ENCODE assay signal across 14 mouse cellular contexts in genomic region chr1:177489844-177490243, GRCm38 (mm10). TPM values are rescaled to one million over a fixed set of nuclear protein-coding genes. Genes with fewer than 3 reads are reported as not detected.
DNase-seq lines count a peak whose midpoint lies in the region; ATAC-seq and TF ChIP-seq lines count a peak whose summit lies in the region.
"Had no signal": no experiment of that assay in that cellular context is flagged by ENCODE, and none has a peak within 500 bp of the region (broad histone marks: within the 10 kb centered on the region; RNA-seq: fewer than 3 reads in every experiment).

No protein-coding gene starts in this region.

- no peaks in the 10 kb centered on the region for H3K79me2 ChIP-seq in CH12.LX (replicated peaks; ENCODE audit: control insufficient read depth, extremely low read depth, insufficient read depth, poor library complexity, severe bottlenecking)

- no peak overlapping the region for H3K9ac ChIP-seq in liver, embryonic 13.5 days
- H3K9ac ChIP-seq in liver, embryonic 12.5 days = no peak overlapping the region
- H3K9ac ChIP-seq in CH12.LX (ENCODE audit: insufficient read depth, low read depth) = no peak overlapping the region
- H3K9ac ChIP-seq: embryonic facial prominence, embryonic 12.5 days; forebrain, embryonic 15.5 days; hindbrain, embryonic 12.5 days had no signal

- TF ChIP-seq POLR2A in CH12.LX (IDR thresholded peaks at IDR 0.05; ENCODE audit: low read depth, low read length) = no peak

- no peaks in the 10 kb centered on the region for H3K36me3 ChIP-seq in liver, embryonic 13.5 days
- H3K36me3 ChIP-seq in liver, embryonic 12.5 days = no peaks in the 10 kb centered on the region
- no peaks in the 10 kb centered on the region for H3K36me3 ChIP-seq in CH12.LX (replicated peaks in 1 of 2; ENCODE audit: control insufficient read depth in 1 of 2, insufficient read depth in 1 of 2, low read length in 1 of 2)
- no peaks in the 10 kb centered on the region for H3K36me3 ChIP-seq in hindbrain, embryonic 10.5 days
- H3K36me3 ChIP-seq: embryonic facial prominence, embryonic 12.5 days; forebrain, embryonic 15.5 days; hindbrain, embryonic 12.5 days had no signal

- peak; percentile 81 for TF ChIP-seq EP300 in CH12.LX (IDR thresholded peaks at IDR 0.05; ENCODE audit: low read length)

- no peak overlapping the region for H3K4me3 ChIP-seq in liver, embryonic 13.5 days (replicated peaks)
- H3K4me3 ChIP-seq in liver, embryonic 12.5 days = no peak overlapping the region
- no peak overlapping the region for H3K4me3 ChIP-seq in CH12.LX (replicated peaks in 1 of 3; ENCODE audit: low read depth in 2 of 3, low read length in 2 of 3, poor library complexity in 1 of 3)
- no peak overlapping the region for H3K4me3 ChIP-seq in hindbrain, embryonic 10.5 days
- H3K4me3 ChIP-seq: embryonic facial prominence, embryonic 12.5 days; forebrain, embryonic 15.5 days; hindbrain, embryonic 12.5 days had no signal

- no peaks in the 10 kb centered on the region for H3K27me3 ChIP-seq in liver, embryonic 13.5 days
- no peaks in the 10 kb centered on the region for H3K27me3 ChIP-seq in liver, embryonic 12.5 days (replicated peaks)
- H3K27me3 ChIP-seq in CH12.LX (replicated peaks) = peaks cover 4% of the 10 kb centered on the region
- no peaks in the 10 kb centered on the region for H3K27me3 ChIP-seq in hindbrain, embryonic 10.5 days (ENCODE audit: insufficient read depth, poor library complexity, severe bottlenecking)
- H3K27me3 ChIP-seq: embryonic facial prominence, embryonic 12.5 days; forebrain, embryonic 15.5 days; hindbrain, embryonic 12.5 days had no signal

- WGBS in liver, embryonic 13.5 days (ENCODE audit: insufficient replicate concordance) = 19% methylated on average over 7 of the region's 7 CpGs
- 23% methylated on average over 7 of the region's 7 CpGs for WGBS in liver, embryonic 12.5 days (ENCODE audit: insufficient replicate concordance)
- 78% methylated on average over 7 of the region's 7 CpGs for WGBS in hindbrain, embryonic 10.5 days

- in situ Hi-C loops in CH12.LX (cut with MboI; ENCODE audit: low pct_ligation_motif_present, low pct_unique_long_range_greater_than_20kb, low sequenced_read_pairs) = no loop called here

- no peak for TF ChIP-seq RAD21 in CH12.LX (IDR thresholded peaks at IDR 0.05; ENCODE audit: low read depth, low read length)

- no peak overlapping the region for H3K27ac ChIP-seq in liver, embryonic 13.5 days
- no peak overlapping the region for H3K27ac ChIP-seq in liver, embryonic 12.5 days
- no peak overlapping the region for H3K27ac ChIP-seq in CH12.LX (ENCODE audit: insufficient read depth, low read depth)
- no peak overlapping the region for H3K27ac ChIP-seq in hindbrain, embryonic 10.5 days
- H3K27ac ChIP-seq: embryonic facial prominence, embryonic 12.5 days; forebrain, embryonic 15.5 days; hindbrain, embryonic 12.5 days had no signal

- no peak overlapping the region for H3K4me2 ChIP-seq in liver, embryonic 13.5 days
- H3K4me2 ChIP-seq in liver, embryonic 12.5 days = no peak overlapping the region
- H3K4me2 ChIP-seq in CH12.LX (ENCODE audit: insufficient read depth, low read depth, poor library complexity, severe bottlenecking) = peak overlapping the region; percentile 26
- H3K4me2 ChIP-seq: embryonic facial prominence, embryonic 12.5 days; forebrain, embryonic 15.5 days; hindbrain, embryonic 12.5 days had no signal

- no peak for TF ChIP-seq CTCF in CH12.LX (conservative IDR thresholded peaks at IDR 0.05 in 1 of 2, IDR thresholded peaks at IDR 0.05 in 1 of 2; ENCODE audit: low read depth in 2 of 2, low read length in 2 of 2)

- no peak for ATAC-seq in liver, embryonic 13.5 days (ENCODE audit: low read depth)
- no peak for ATAC-seq in liver, embryonic 12.5 days
- ATAC-seq in common myeloid progenitor, adult 5-6 weeks (replicated peaks; ENCODE audit: low read depth, poor library complexity, severe bottlenecking) = peak; percentile 80
- ATAC-seq in monocyte, adult 5-6 weeks (replicated peaks; ENCODE audit: insufficient number of reproducible peaks, low FRiP score, low TSS enrichment, poor library complexity, severe bottlenecking) = peak; percentile 90
- ATAC-seq: forebrain, embryonic 15.5 days had no signal

- H3K4me1 ChIP-seq in liver, embryonic 13.5 days (replicated peaks) = peaks cover 3% of the 10 kb centered on the region; the same call in 1 of the 2 replicates
- H3K4me1 ChIP-seq in liver, embryonic 12.5 days = peaks cover 1% of the 10 kb centered on the region; the same call in 1 of the 2 replicates
- H3K4me1 ChIP-seq in CH12.LX (ENCODE audit: control insufficient read depth in 1 of 2, insufficient read depth in 2 of 2) = peaks cover 6 to 32% of the 10 kb centered on the region in 2 experiments
- peaks cover 27% of the 10 kb centered on the region; the same call in 1 of the 2 replicates for H3K4me1 ChIP-seq in hindbrain, embryonic 10.5 days (replicated peaks)
- H3K4me1 ChIP-seq: embryonic facial prominence, embryonic 12.5 days had no signal

- DNase-seq in liver, embryonic 13.5 days = peak; percentile 4
- peak; percentile 72 for DNase-seq in CH12.LX (ENCODE audit: extremely low read depth)
- DNase-seq in frontal cortex, postnatal 14 days (ENCODE audit: low spot score in 2 of 2) = no peak
- DNase-seq in hindbrain, embryonic 10.5 days (ENCODE audit: low spot score) = no peak
- DNase-seq: cerebellum, postnatal 14 days; kidney, adult 8-10 months; left cerebral cortex, postnatal 4 days; thymus, postnatal 4 days had no signal

- H3K9me3 ChIP-seq in liver, embryonic 13.5 days (replicated peaks) = no peaks in the 10 kb centered on the region
- H3K9me3 ChIP-seq in liver, embryonic 12.5 days (replicated peaks) = no peaks in the 10 kb centered on the region
- no peaks in the 10 kb centered on the region for H3K9me3 ChIP-seq in CH12.LX (replicated peaks; ENCODE audit: low read length)
- H3K9me3 ChIP-seq in hindbrain, embryonic 10.5 days = no peaks in the 10 kb centered on the region
- H3K9me3 ChIP-seq: embryonic facial prominence, embryonic 12.5 days; forebrain, embryonic 15.5 days; hindbrain, embryonic 12.5 days had no signal

- dilution Hi-C loops in CH12.LX (cut with MboI; ENCODE audit: extremely low pct_ligation_motif_present, extremely low pct_unique_long_range_greater_than_20kb, low sequenced_read_pairs) = no loop called here

TF ChIP-seq in CH12.LX, 34 proteins besides CTCF, POLR2A, EP300 and RAD21:
- TF ChIP-seq MAFK (IDR thresholded peaks at IDR 0.05; ENCODE audit: insufficient replicate concordance, low read length) = peak; percentile 76
- TF ChIP-seq USF1 (IDR thresholded peaks at IDR 0.05; ENCODE audit: low read depth, low read length) = no peak
- TF ChIP-seq ZKSCAN1 (IDR thresholded peaks at IDR 0.05; ENCODE audit: borderline replicate concordance, low read depth, low read length) = no peak
- peak; percentile 63 for TF ChIP-seq ETS1 (conservative IDR thresholded peaks at IDR 0.05; ENCODE audit: low read depth, low read length)
- peak; percentile 34; the same call in 1 of the 2 replicates for TF ChIP-seq SIN3A (IDR thresholded peaks at IDR 0.05; ENCODE audit: low read length)
- no peak; the same call in 1 of the 2 replicates for TF ChIP-seq JUN (IDR thresholded peaks at IDR 0.05; ENCODE audit: insufficient read depth, low read depth, low read length)
- TF ChIP-seq PAX5 (IDR thresholded peaks at IDR 0.05; ENCODE audit: low read length) = no peak
- no peak for TF ChIP-seq MAZ (IDR thresholded peaks at IDR 0.05; ENCODE audit: low read depth, low read length)
- no peak for TF ChIP-seq KAT2A (IDR thresholded peaks at IDR 0.05; ENCODE audit: insufficient replicate concordance, low read length)
- 0 out of 2 replicates have a peak, but pooled peaks have one; percentile 29 for TF ChIP-seq TCF12 (IDR thresholded peaks at IDR 0.05; ENCODE audit: low read depth, low read length)
- peak; percentile 78 for TF ChIP-seq IRF4 (IDR thresholded peaks at IDR 0.05; ENCODE audit: low read depth, low read length)
- peak; percentile 93 for TF ChIP-seq BHLHE40 (IDR thresholded peaks at IDR 0.05; ENCODE audit: low read depth, low read length)
- no peak for TF ChIP-seq ZC3H11A (IDR thresholded peaks at IDR 0.05; ENCODE audit: low read depth, low read length)
- 0 out of 2 replicates have a peak, but pooled peaks have one; percentile 40 for TF ChIP-seq RCOR1 (conservative IDR thresholded peaks at IDR 0.05; ENCODE audit: low read depth, low read length)
- TF ChIP-seq SMC3 (IDR thresholded peaks at IDR 0.05; ENCODE audit: low read depth, low read length) = no peak
- no peak for TF ChIP-seq HCFC1 (IDR thresholded peaks at IDR 0.05; ENCODE audit: low read depth, low read length)
- TF ChIP-seq MYC (IDR thresholded peaks at IDR 0.05; ENCODE audit: low read depth, low read length) = no peak; the same call in 1 of the 2 replicates
- no peak for TF ChIP-seq CHD2 (IDR thresholded peaks at IDR 0.05; ENCODE audit: low read length)
- TF ChIP-seq MEF2A (IDR thresholded peaks at IDR 0.05; ENCODE audit: borderline replicate concordance, low read depth, low read length) = peak; percentile 43; the same call in 1 of the 2 replicates
- TF ChIP-seq ELF1 (IDR thresholded peaks at IDR 0.05; ENCODE audit: low read depth, low read length) = no peak
- peak; percentile 83 for TF ChIP-seq ZNF384 (IDR thresholded peaks at IDR 0.05; ENCODE audit: low read depth, low read length)
- TF ChIP-seq MAX (IDR thresholded peaks at IDR 0.05; ENCODE audit: low read length) = peak; percentile 72

RNA-seq across cellular contexts. Expression of gene Zbtb18, which starts 47.7 kb away (rescaled TPM):
- polyA plus RNA-seq in liver, embryonic 13.5 days (2015; fragmentation: Nextera tagmentation; extraction: Ambion mirVana) = 0.41 and 0.82 TPM in 2 replicates
- polyA plus RNA-seq in liver, embryonic 12.5 days (2016; fragmentation: Nextera tagmentation; extraction: Ambion mirVana) = 0.49 TPM in 2 replicates
- total RNA-seq in CH12.LX (2012; rRNA removed) = 3.9 and 8.4 TPM in 2 replicates
- 10.0 and 10.5 TPM in 2 replicates for total RNA-seq in CH12.LX (2014; rRNA removed)
- 13.5 and 16.9 TPM in 2 replicates for polyA plus RNA-seq in CH12.LX (2012; ENCODE audit: insufficient read length, low read depth)
- total RNA-seq in common myeloid progenitor, adult 5-6 weeks (2017) = 44.6 and 55.6 TPM in 2 replicates
- total RNA-seq in monocyte, adult 5-6 weeks (2017) = 21.8 to 50.1 TPM (median 31.3 TPM) in 3 replicates
- polyA plus RNA-seq in hindbrain, embryonic 10.5 days (2016; fragmentation: Nextera tagmentation; extraction: Ambion mirVana) = 7.8 and 8.4 TPM in 2 replicates

Comparison
In these comparisons a context has a peak if more than half of its experiments do, and no peak if none do; other contexts are left out.
1. ATAC-seq: peak in common myeloid progenitor, adult 5-6 weeks (single experiment) and monocyte, adult 5-6 weeks (single experiment); none in liver, embryonic 13.5 days (single experiment) and liver, embryonic 12.5 days (single experiment).
2. DNase-seq: peak in liver, embryonic 13.5 days (single experiment) and CH12.LX (single experiment); none in frontal cortex, postnatal 14 days (0 of 2) and hindbrain, embryonic 10.5 days (single experiment).